Mouse (Mus musculus) cerebellum, adult 2 months (tissue): ENCODE measurements around the gene Ncam1.

ENCODE experiments used
- CTCF ChIP-seq: fragments of 200-500 bp; IDR thresholded peaks from 2 replicates; pipeline ENCODE4 v1.5.1; 2011; ENCODE audit warnings: low read depth, mild to moderate bottlenecking, control low read depth, low read length, moderate library complexity, borderline replicate concordance; ENCODE audit not compliant: insufficient read depth
- POLR2A ChIP-seq: fragments of 200-500 bp; IDR thresholded peaks from 2 replicates; pipeline ENCODE4 v1.6.1; 2011; ENCODE audit warnings: low read length, control low read depth, borderline replicate concordance; ENCODE audit not compliant: insufficient read depth

DNA sequence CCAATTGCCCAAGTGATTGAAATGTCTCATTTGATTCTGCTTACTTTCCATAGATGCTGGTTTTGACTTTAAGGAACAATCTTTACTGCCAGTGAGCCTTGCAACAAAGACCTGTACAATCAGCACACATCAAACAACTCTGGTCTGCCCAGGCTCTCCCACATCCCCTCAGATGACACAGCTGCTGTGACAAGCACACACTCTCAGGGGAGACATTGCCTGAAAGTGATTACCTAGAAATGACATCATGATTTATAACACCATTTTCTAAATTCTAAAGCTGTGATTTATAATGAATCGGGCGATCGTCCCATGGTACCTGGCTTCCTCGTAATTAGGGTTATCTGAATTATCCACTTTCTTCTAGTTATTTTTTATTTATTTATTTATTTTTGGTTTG, 42.0 kb downstream of the Ncam1 start:
- TF ChIP-seq POLR2A, result no peak
- TF ChIP-seq CTCF, result no peak
